Mouse (Mus musculus): ENCODE data around the gene Ppp1cc. TPM values are rescaled to one million over a fixed set of nuclear protein-coding genes. Genes with fewer than 3 reads are reported as not detected.
A peak's percentile ranks its signal among the peaks of the same experiment; 100 is the strongest.

Ppp1cc gene
- total RNA-seq (2021) = 100 to 1,000 TPM; 181 to 207 TPM
- 36.4 and 36.6 TPM in 2 replicates for polyA plus RNA-seq (2012; rRNA removed)
- long read RNA-seq, transcript Ppp1cc-201 (8 exons, 1,442 nt) = minor isoform, 28 of 143 reads
- long read RNA-seq, transcript Ppp1cc-202 (7 exons, 2,384 nt) = major isoform, 106 of 143 reads
- long read RNA-seq, partial matches to known transcripts = 1 of 143 reads
- long read RNA-seq, other reads (novel, unspliced or antisense) = 7 of 143 reads

GRCm38 (mm10) chr5:122157827-122158381 lies at the start of gene Ppp1cc:
Gene Ppp1cc (plus strand): TSS chr5:122158278.
- DNase-seq = peak; percentile 95

GRCm38 (mm10) chr5:122109325-122110060 lies 48.6 kb upstream of the Ppp1cc start:
- peak; percentile 48 for DNase-seq

GRCm38 (mm10) chr5:122110625-122111024 lies 47.5 kb upstream of the Ppp1cc start:
- DNase-seq = no peak

GRCm38 (mm10) chr5:122111091-122111932 lies 46.8 kb upstream of the Ppp1cc start:
- DNase-seq = no peak

- DNase-seq = no peak
Observed at GRCm38 (mm10) chr5:122111933-122112248, 46.2 kb upstream of the Ppp1cc start.

- DNase-seq = no peak
Observed at GRCm38 (mm10) chr5:122113450-122113849, 44.6 kb upstream of the Ppp1cc start.

GRCm38 (mm10) chr5:122114176-122114575 lies 43.9 kb upstream of the Ppp1cc start:
- peak; percentile 49 for DNase-seq

GRCm38 (mm10) chr5:122115266-122115763 lies 42.8 kb upstream of the Ppp1cc start:
- no peak for DNase-seq

GRCm38 (mm10) chr5:122116243-122116642 lies 41.8 kb upstream of the Ppp1cc start:
- DNase-seq = no peak

GRCm38 (mm10) chr5:122125211-122125760 lies 32.8 kb upstream of the Ppp1cc start:
- no peak for DNase-seq

GRCm38 (mm10) chr5:122129068-122129655 lies 28.9 kb upstream of the Ppp1cc start:
- peak; percentile 68 for DNase-seq

- DNase-seq = no peak
Observed at GRCm38 (mm10) chr5:122130341-122130998, 27.6 kb upstream of the Ppp1cc start.

GRCm38 (mm10) chr5:122131076-122132051 lies 26.7 kb upstream of the Ppp1cc start:
- DNase-seq = peak; percentile 89

- DNase-seq = no peak
Observed at GRCm38 (mm10) chr5:122132167-122133049, 25.7 kb upstream of the Ppp1cc start.

- no peak for DNase-seq
Observed at GRCm38 (mm10) chr5:122133050-122133389, 25.1 kb upstream of the Ppp1cc start.

GRCm38 (mm10) chr5:122134395-122135289 lies 23.4 kb upstream of the Ppp1cc start:
- DNase-seq = no peak

- DNase-seq = no peak
Observed at GRCm38 (mm10) chr5:122135290-122135882, 22.7 kb upstream of the Ppp1cc start.
